Mouse (Mus musculus) midbrain, embryonic 13.5 days (tissue): ENCODE measurements around the gene Cavin4. TPM values are rescaled to one million over a fixed set of nuclear protein-coding genes. Genes with fewer than 3 reads are reported as not detected.

Source experiments
- ATAC-seq: fragments of 200-750 bp; cut with Nextera tagmentation; 2 replicates; pipeline ENCODE4 v1.8.0; 2017; ENCODE audit warnings: mild to moderate bottlenecking, moderate TSS enrichment, moderate library complexity
- H3K27ac ChIP-seq: fragments of 300-500 bp; sonication (generic); 2 replicates; pipeline ENCODE4 v1.5.1; 2015; ENCODE audit warnings: inconsistent platforms, mild to moderate bottlenecking, moderate library complexity
- H3K27me3 ChIP-seq: fragments of 300-500 bp; sonication (generic); 2 replicates; pipeline ENCODE4 v1.6.1; 2015; ENCODE audit warnings: mild to moderate bottlenecking, inconsistent platforms
- H3K36me3 ChIP-seq: fragments of 300-500 bp; sonication (generic); 2 replicates; pipeline ENCODE4 v1.6.1; 2015; ENCODE audit warnings: mild to moderate bottlenecking, inconsistent platforms
- H3K4me1 ChIP-seq: fragments of 300-500 bp; sonication (generic); replicated peaks from 2 replicates; pipeline ENCODE4 v1.6.1; 2015; ENCODE audit warnings: inconsistent platforms
- H3K4me2 ChIP-seq: fragments of 300-500 bp; sonication (generic); replicated peaks from 2 replicates; pipeline ENCODE4 v1.6.1; 2015; ENCODE audit warnings: moderate library complexity, mild to moderate bottlenecking, inconsistent platforms
- H3K4me3 ChIP-seq: fragments of 300-500 bp; sonication (generic); replicated peaks from 2 replicates; pipeline ENCODE4 v1.5.1; 2015; ENCODE audit warnings: mild to moderate bottlenecking, inconsistent platforms
- H3K9ac ChIP-seq: fragments of 300-500 bp; sonication (generic); replicated peaks from 2 replicates; pipeline ENCODE4 v1.6.1; 2015; ENCODE audit warnings: mild to moderate bottlenecking, inconsistent platforms
- H3K9me3 ChIP-seq: fragments of 300-500 bp; sonication (generic); 2 replicates; pipeline ENCODE4 v1.6.1; 2016; ENCODE audit warnings: mild to moderate bottlenecking, inconsistent platforms
- WGBS: fragments of 180-500 bp; shearing (Covaris S2); methylation state at CpG from one replicate; pipeline ENCODE4 v1.1.7; 2015; 5-methylcytosine and 5-hydroxymethylcytosine counted together
- polyA plus RNA-seq: library from polyadenylated mRNA; unstranded; fragments of >200 nt; fragmentation: Nextera tagmentation; extraction: Ambion mirVana; gene quantifications from 2 replicates; pipeline ENCODE4 v1.2.1, GENCODE M21; 2015

Cavin4 gene
- polyA plus RNA-seq, 1 experiment from 2014 or later, result 2.8 TPM

GRCm38 (mm10) chr4:48691793-48692437, 28.6 kb downstream of the Cavin4 start:
- H3K27ac ChIP-seq, result peak overlapping the region; percentile 39; the same call in 1 of the 2 replicates
- ATAC-seq, result peak; percentile 65

DNA sequence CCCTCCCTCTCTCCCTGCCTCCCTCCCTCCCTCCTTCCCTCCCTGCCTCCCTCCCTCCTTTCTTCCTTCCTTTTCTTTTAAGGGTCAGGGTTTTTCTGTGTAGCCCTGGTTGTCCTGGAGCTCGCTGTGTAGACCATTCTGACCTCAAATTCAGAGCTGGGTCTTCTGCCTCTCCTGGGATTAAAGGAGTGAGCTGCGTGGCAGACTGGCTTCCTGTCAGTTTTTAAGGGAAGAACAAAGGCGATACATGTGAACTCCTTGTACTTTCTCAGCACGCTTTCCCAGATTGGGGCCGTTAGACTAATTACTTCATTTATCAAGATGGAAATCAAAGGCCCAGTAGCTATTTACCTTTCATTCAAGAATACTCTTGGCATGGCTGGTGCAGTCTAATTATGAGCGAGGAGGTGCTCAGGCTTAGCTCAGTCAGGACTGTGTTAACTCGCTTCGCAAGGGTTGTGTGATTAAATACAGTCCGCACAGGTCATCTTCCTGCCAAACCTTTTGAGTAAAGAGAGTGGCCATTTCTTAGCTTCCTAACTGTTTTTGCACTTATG, 29.5 kb downstream of the Cavin4 start:
- peaks cover 10% of the 10 kb centered on the region for H3K4me1 ChIP-seq
- ATAC-seq, result no peak
- H3K4me2 ChIP-seq, result no peak overlapping the region
- no peak overlapping the region for H3K9ac ChIP-seq
- H3K27ac ChIP-seq, result no peak overlapping the region
- H3K36me3 ChIP-seq, result no peaks in the 10 kb centered on the region
- H3K9me3 ChIP-seq, result no peaks in the 10 kb centered on the region
- no peak overlapping the region for H3K4me3 ChIP-seq
- H3K27me3 ChIP-seq, result no peaks in the 10 kb centered on the region
- WGBS, result 49% methylated on average over 9 of the region's 9 CpGs

More at GRCm38 (mm10) chr4:48691793-48692437, 28.6 kb downstream of the Cavin4 start:
- no peaks in the 10 kb centered on the region for H3K36me3 ChIP-seq
- H3K4me2 ChIP-seq, result no peak overlapping the region
- peaks cover 10% of the 10 kb centered on the region for H3K4me1 ChIP-seq
- H3K4me3 ChIP-seq, result no peak overlapping the region
- WGBS, result 34% methylated on average over 7 of the region's 7 CpGs
- no peaks in the 10 kb centered on the region for H3K9me3 ChIP-seq
- no peaks in the 10 kb centered on the region for H3K27me3 ChIP-seq
- no peak overlapping the region for H3K9ac ChIP-seq

DNA sequence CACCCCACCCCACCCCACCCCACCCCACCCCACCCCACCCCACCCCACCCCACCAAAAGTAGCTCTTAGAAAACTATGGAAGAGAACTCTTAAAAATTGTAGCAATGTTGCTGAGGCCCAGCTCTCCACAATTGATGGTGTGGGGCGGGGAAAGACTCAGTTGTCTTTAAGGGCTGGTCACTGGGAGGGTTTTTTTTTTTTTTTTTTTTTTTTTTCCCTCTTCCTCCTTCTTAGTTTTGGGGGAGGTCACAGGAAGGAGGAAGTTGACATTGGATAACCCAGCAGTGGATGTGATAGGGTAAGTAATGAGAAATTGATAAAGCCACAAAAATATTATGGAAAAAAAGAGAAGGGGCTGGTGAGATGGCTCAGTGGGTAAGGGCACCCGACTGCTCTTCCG, 33.4 kb downstream of the Cavin4 start:
- no peak for ATAC-seq
- Histone ChIP-seq H3K27me3 (no peaks in the 10 kb centered on the region), H3K36me3 (no peaks in the 10 kb centered on the region), H3K4me2 (no peak overlapping the region), H3K4me3 (no peak overlapping the region), H3K9me3 (no peaks in the 10 kb centered on the region), H3K9ac (no peak overlapping the region), H3K27ac (no peak overlapping the region), H3K4me1 (peaks cover 10% of the 10 kb centered on the region)
- 89% methylated on average over 3 of the region's 3 CpGs for WGBS

DNA sequence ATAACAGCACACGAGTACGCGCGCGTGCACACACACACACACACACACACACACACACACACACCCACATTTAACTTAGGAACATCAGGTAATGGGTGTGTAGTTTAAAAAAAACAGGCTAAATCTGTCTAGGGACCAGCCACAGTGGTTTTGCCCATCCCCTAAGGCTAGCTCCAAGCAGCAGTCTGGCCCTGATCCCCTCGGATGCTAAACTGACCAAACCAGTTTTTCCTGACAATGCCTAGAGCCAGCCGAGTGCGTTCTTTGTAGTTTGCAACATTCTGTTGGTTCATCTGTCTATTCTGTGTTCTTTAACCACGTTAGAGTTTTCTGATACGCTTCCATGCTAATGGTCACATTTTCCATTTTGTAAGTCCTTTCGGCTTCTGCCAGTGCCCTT, 34.0 kb downstream of the Cavin4 start:
- H3K36me3 ChIP-seq, result no peaks in the 10 kb centered on the region
- no peak overlapping the region for H3K27ac ChIP-seq
- no peaks in the 10 kb centered on the region for H3K27me3 ChIP-seq
- no peak overlapping the region for H3K9ac ChIP-seq
- 65% methylated on average over 11 of the region's 11 CpGs for WGBS
- no peak overlapping the region for H3K4me3 ChIP-seq
- no peak for ATAC-seq
- 0 out of 2 replicates have a peak, but pooled peaks cover 2% of the 10 kb centered on the region for H3K9me3 ChIP-seq
- H3K4me2 ChIP-seq, result no peak overlapping the region
- peaks cover 5% of the 10 kb centered on the region for H3K4me1 ChIP-seq

DNA sequence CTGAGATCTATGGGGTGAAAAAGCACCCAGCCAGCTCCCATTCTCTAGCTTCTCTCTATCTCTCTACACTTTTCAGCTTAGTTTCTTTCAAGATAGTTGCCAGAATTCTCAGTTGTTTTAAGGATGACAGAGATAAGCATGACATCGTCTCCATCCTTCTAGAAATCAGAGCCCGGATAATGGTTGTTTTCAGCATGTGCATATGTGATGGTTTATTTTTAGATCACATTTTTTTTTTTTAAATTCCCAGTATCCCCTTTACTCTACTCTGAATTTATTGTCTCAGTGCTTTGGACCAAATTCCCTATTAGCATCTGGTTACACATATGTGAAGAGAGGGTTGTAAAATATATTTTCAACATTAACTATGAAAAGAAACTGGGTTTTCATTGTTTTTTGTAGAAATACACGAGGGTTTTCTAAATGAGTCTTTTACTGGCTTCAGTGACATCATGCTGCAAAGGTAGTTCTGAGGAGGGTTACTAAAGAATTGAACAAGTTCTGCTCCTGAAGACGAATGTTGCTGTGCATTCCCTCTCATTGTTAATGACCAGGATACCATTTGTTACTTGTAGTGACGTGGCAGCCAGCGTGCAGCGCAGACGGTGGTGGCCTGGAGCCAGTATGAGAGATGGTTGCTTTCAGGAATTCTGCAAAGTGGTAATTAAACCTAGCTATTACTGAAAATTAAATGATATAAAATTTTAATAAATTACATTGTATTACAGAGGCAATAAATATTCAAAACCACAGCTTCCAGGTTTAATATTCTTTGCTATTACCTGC, 52.7 kb downstream of the Cavin4 start:
- H3K4me1 ChIP-seq, result no peaks in the 10 kb centered on the region
- no peak for ATAC-seq
- no peaks in the 10 kb centered on the region for H3K9me3 ChIP-seq
- H3K9ac ChIP-seq, result no peak overlapping the region
- no peak overlapping the region for H3K4me2 ChIP-seq
- H3K27ac ChIP-seq, result no peak overlapping the region
- no peak overlapping the region for H3K4me3 ChIP-seq
- H3K36me3 ChIP-seq, result no peaks in the 10 kb centered on the region
- no peaks in the 10 kb centered on the region for H3K27me3 ChIP-seq
- WGBS, result 83% methylated on average over 8 of the region's 8 CpGs

DNA sequence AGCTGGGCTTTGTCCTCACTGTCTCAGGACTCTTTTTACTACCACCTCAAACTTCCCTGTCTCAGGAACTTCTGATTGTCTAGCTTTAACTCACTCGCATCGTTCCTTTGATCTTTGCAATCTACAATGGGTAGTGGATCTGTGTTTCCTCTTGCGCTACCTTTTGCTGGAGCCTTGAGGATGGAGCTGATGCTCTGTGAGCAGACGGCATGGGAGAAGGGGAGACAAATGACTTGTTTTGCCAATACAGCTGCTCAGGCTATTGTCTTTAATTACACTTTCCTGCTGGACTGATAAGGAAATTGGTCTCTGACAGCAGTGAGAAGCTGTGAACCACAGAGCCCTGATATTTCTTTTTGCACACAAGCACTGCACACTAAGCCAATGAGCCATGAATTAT, 53.5 kb downstream of the Cavin4 start:
- 80% methylated on average over 4 of the region's 4 CpGs for WGBS
- H3K4me1 ChIP-seq, result no peaks in the 10 kb centered on the region
- no peaks in the 10 kb centered on the region for H3K9me3 ChIP-seq
- no peak overlapping the region for H3K4me2 ChIP-seq
- H3K36me3 ChIP-seq, result no peaks in the 10 kb centered on the region
- no peak for ATAC-seq
- H3K9ac ChIP-seq, result no peak overlapping the region
- H3K27me3 ChIP-seq, result no peaks in the 10 kb centered on the region
- H3K27ac ChIP-seq, result no peak overlapping the region
- no peak overlapping the region for H3K4me3 ChIP-seq

Other genes starting within 250 kb of the Cavin4 start
- 41.8 and 42.8 TPM in 2 replicates for gene Tex10, start 190.1 kb upstream of the Cavin4 start, polyA plus RNA-seq
- 45.6 and 50.3 TPM in 2 replicates for gene Msantd3, start 123.6 kb upstream of the Cavin4 start, polyA plus RNA-seq
- 196 and 263 TPM in 2 replicates for gene Tmeff1, start 78.3 kb upstream of the Cavin4 start, polyA plus RNA-seq